Mouse (Mus musculus) hematopoietic stem cell, adult 5-6 weeks (primary cell): Measurements from ENCODE around the gene Serpina3f. TPM values are rescaled to one million over a fixed set of nuclear protein-coding genes. Genes with fewer than 3 reads are reported as not detected.
A peak's percentile ranks its signal among the peaks of the same experiment; 100 is the strongest.
"Not testable (repeated sequence)": the region's sequence is repeated elsewhere in the genome, so short reads cannot be mapped to it uniquely, and the experiment has no call there.

Source experiments
- ATAC-seq, 2 experiments: fragments of 125-278 bp in 1 of 2; replicated peaks in 1 of 2; 2 replicates each; pipeline ENCODE4 v1.8.0; 2016 to 2017; ENCODE audit warnings: inconsistent platforms in 2 of 2, mild to moderate bottlenecking in 2 of 2, moderate number of reproducible peaks in 2 of 2, low read depth in 1 of 2, moderate TSS enrichment in 1 of 2; ENCODE audit not compliant: low FRiP score in 2 of 2, poor library complexity in 2 of 2, severe bottlenecking in 2 of 2, insufficient read depth in 1 of 2, low TSS enrichment in 1 of 2
- total RNA-seq: library from RNA; stranded (forward); fragments of 172-1452, 232-1000 nt; gene quantifications from 2 replicates; pipeline ENCODE4 v1.2.3, GENCODE M21; 2017

The Serpina3f gene
- total RNA-seq, 1 experiment from 2014 or later = 9.6 TPM

DNA sequence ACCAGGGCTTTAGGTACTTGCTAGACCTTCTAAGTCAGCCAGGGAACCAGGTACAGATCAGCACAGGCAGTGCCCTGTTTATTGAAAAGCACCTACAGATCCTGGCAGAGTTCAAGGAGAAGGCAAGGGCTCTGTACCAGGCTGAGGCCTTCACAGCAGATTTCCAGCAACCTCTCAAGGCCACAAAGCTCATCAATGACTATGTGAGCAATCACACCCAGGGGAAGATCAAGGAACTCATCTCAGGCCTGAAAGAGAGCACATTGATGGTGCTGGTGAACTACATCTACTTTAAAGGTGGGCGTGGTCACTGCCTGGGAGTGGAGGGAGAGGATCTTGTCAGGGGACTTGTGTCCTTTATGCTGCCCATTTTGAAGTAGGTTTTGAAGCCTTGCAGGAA, 23.7 kb downstream of the Serpina3f start:
- ATAC-seq = not testable (repeated sequence)

DNA sequence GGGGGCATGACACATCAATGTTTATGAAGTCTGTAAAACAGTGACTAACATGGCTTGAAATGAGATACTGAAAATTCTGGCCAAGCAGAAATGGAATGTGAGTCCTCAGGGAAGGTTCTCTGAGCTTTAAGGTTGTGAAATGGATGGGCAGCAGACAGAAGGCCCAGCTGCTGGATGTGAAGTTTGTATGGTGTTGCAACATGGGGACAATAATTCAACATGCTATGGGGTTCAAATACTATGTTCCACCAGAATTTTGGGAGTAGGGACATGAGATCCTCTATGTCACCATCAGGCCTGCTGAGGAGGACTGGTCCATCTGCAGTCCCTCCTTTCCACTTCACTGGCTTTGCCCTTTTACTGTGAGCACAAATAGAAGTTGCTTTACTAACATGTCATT, 29.0 kb downstream of the Serpina3f start:
- no peak for ATAC-seq

DNA sequence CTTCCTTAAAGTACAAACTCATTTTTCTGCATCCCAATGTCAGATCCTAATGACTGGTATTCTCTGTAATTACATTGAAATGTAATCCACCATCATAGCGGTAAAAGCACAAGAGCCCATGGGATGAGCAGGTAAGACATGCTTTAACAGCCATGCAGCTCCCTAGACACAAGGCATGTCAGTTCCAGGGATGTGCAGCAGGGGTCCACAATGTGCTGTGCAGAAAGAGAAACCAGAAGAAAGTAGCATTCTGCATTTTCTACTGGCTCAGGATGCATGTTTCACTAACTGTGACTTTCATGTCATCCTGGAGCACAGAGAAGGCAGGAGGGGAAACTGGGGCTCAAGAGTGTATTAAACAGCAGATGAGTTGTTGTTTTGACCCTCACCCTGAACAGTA, 30.7 kb downstream of the Serpina3f start:
- peak; percentile 49 to 74; a peak in 3 of 4 replicates for ATAC-seq

DNA sequence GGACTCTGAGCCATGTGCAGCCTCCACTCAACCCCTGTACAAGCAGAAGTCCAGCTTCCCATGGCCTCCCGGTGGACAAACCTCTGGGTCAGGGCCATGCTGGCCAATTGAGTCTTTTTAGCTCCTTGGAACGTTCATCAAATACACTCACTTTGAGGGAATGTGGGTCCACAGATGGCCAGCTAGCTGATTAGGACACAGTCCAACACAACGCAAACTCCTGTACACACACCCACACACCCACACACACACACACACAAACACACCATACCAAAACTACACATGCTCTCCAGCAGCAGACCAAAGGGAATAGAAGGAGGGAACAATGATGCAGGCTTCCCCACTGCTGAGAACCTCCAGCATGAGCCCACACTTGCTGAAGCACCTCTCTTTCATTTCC, 31.3 kb downstream of the Serpina3f start:
- ATAC-seq = no peak

DNA sequence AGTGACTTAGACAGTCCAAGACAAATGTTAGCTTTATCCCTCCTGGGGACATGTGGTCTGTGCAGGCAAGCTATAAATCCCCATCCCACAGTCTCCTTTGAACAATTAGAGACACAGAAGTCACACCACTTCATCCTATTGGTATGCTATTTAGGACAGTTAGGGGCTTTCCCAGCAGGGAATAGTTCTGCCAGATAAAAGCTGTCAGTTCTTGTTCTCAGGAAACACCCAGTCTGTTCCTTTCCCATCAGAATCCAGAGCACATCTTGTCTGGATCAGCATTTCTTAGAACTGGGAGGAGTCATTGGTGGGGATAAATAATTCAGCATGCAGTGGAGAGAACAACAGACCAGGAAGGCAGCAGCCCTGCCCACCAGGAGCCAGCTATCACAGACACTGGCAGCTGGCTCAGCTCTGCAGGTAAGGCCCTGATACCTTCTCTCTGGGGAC, 33.2 kb downstream of the Serpina3f start:
- no peak for ATAC-seq

DNA sequence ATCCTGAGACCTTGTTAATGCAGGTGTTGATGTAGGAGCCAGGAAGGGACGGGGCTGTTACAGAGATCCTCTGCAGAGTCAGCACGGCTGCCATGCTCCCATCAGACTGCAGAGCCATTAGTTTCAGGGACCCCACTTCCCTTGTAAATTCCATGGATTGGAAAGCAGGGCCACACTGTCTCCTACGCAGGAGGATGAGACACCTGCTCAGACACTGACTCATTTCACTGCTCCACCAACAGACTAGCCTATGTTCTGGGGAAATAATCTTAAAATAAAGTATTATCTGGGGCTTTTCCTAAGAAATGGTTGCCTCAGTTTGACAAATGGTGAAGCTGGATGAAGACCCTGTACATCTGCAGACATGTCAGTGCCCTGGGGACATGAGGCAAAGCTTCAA, 33.9 kb downstream of the Serpina3f start:
- no peak for ATAC-seq

DNA sequence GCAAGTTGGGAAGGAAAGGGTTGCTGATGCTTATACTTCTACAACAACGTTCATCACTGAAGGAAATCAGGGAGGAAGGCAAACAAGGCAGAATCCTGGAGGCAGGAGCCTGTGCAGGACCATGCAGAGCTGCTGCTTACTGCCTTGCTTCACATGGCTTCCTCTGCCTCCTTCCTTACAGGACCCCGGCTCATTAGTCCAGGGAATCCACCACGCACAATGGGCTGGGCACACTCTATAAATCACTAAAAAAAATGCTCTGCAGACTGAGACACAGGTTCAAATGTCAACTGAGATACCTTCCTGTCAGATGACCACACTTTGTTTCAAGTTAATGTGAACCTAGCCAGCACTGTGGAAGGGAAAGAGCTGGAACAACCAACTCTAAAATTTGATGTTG, 46.7 kb downstream of the Serpina3f start:
- no peak for ATAC-seq

DNA sequence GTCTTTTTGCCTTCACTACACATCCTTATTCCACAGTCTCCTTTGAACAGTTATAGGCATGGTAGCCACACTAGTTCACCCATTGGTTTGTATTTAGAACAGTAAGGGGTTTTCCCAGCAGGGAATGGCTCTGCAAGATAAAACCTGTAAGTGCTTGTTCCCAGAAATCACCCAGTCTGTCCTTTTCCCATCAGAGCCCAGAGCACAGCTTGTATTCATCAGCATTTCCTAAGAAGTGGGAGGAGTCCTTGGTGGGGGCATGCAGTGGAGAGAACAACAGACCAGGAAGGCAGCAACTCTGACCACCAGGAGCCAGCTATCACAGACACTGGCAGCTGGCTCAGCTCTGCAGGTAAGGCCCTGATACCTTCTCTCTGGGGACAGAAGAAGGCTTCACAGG, 48.5 kb downstream of the Serpina3f start, which contains the start of gene Serpina3i:
TSS of gene Serpina3i (plus strand) at position 260 of the 400 bp plus-strand sequence.
- ATAC-seq = no peak

DNA sequence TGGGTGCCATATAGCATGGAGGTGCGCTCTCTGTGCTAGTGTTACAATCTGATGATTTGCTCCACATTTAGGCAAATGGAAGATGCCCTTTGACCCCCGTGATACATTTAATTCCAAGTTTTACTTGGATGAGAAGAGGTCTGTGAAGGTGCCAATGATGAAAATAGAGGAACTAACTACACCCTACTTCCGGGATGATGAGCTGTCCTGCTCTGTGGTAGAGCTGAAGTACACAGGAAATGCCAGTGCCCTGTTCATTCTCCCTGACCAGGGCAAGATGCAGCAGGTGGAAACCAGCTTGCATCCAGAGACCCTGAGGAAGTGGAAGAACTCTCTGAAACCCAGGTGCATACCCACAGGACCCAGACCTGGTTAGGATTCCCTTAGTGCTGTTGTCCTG, 52.0 kb downstream of the Serpina3f start:
- ATAC-seq = peak in 1 of 2 experiments; percentile 32; a peak in 2 of 4 replicates

Other genes starting within 250 kb of the Serpina3f start
- gene Serpina11, start 224.6 kb upstream of the Serpina3f start, total RNA-seq = 1.1 TPM in 1 of 2 replicates, not detected in the other
- not detected in 2 replicates for gene Serpina9, start 200.8 kb upstream of the Serpina3f start, total RNA-seq
- gene Serpina12, start 170.1 kb upstream of the Serpina3f start, total RNA-seq = not detected in 2 replicates
- gene Serpina5, start 113.4 kb upstream of the Serpina3f start, total RNA-seq = not detected in 2 replicates
- gene Serpina3a, start 101.8 kb upstream of the Serpina3f start, total RNA-seq = not detected in 2 replicates
- gene Serpina3b, start 86.5 kb upstream of the Serpina3f start, total RNA-seq = not detected in 2 replicates
- gene Serpina3c, start 60.7 kb upstream of the Serpina3f start, total RNA-seq = not detected in 2 replicates
- 197 and 202 TPM in 2 replicates for gene Serpina3g, start 21.7 kb downstream of the Serpina3f start, total RNA-seq
- 0.10 TPM in 1 of 2 replicates, not detected in the other for gene Serpina3i, start 48.6 kb downstream of the Serpina3f start, total RNA-seq
- not detected in 2 replicates for gene Serpina3j, start 100.0 kb downstream of the Serpina3f start, total RNA-seq
- gene Serpina3k, start 123.9 kb downstream of the Serpina3f start, total RNA-seq = not detected in 2 replicates
- gene Serpina3m, start 123.9 kb downstream of the Serpina3f start, total RNA-seq = not detected in 2 replicates
- gene Serpina3n, start 192.2 kb downstream of the Serpina3f start, total RNA-seq = not detected in 2 replicates